Mouse (Mus musculus) liver, postnatal 0 days (tissue): ENCODE data around the gene Slc24a4. TPM values are rescaled to one million over a fixed set of nuclear protein-coding genes. Genes with fewer than 3 reads are reported as not detected.

Experiments used
- ATAC-seq: fragments of 200-750 bp; cut with Nextera tagmentation; 2 replicates; pipeline ENCODE4 v1.8.0; 2017; ENCODE audit warnings: mild to moderate bottlenecking, moderate library complexity
- DNase-seq: peaks from one replicate; pipeline ENCODE4 v3.0.0-alpha.2; 2016
- H3K27ac ChIP-seq: fragments of 300-500 bp; sonication (generic); 2 replicates; pipeline ENCODE4 v1.5.1; 2014; ENCODE audit warnings: antibody characterized with exemption, moderate library complexity, mild to moderate bottlenecking, low read depth
- H3K27me3 ChIP-seq: fragments of 300-500 bp; sonication (generic); 2 replicates; pipeline ENCODE4 v1.6.1; 2014; ENCODE audit warnings: low read length, control low read depth, mixed read lengths; ENCODE audit not compliant: insufficient read depth
- H3K36me3 ChIP-seq: fragments of 300-500 bp; sonication (generic); replicated peaks from 2 replicates; pipeline ENCODE4 v1.6.1; 2014; ENCODE audit warnings: mild to moderate bottlenecking, control low read depth, low read length, moderate library complexity, mixed read lengths; ENCODE audit not compliant: insufficient read depth
- H3K4me1 ChIP-seq: fragments of 300-500 bp; sonication (generic); 2 replicates; pipeline ENCODE4 v1.6.1; 2014; ENCODE audit warnings: antibody characterized with exemption, mild to moderate bottlenecking, control low read depth; ENCODE audit not compliant: insufficient read depth
- H3K4me2 ChIP-seq: fragments of 300-500 bp; sonication (generic); 2 replicates; pipeline ENCODE4 v1.6.1; 2014; ENCODE audit warnings: low read depth, mild to moderate bottlenecking, low read length, moderate library complexity, mixed read lengths
- H3K4me3 ChIP-seq: fragments of 300-500 bp; sonication (generic); 2 replicates; pipeline ENCODE4 v1.5.1; 2014; ENCODE audit warnings: low read depth, low read length
- H3K9ac ChIP-seq: fragments of 300-500 bp; sonication (generic); replicated peaks from 2 replicates; pipeline ENCODE4 v1.6.1; 2014; ENCODE audit warnings: mild to moderate bottlenecking, moderate library complexity
- H3K9me3 ChIP-seq: fragments of 300-500 bp; sonication (generic); 2 replicates; pipeline ENCODE4 v1.6.1; 2016; ENCODE audit warnings: mild to moderate bottlenecking, control low read depth, low read length, mixed read lengths
- CTCF ChIP-seq: sonication (generic); IDR thresholded peaks from 2 replicates; pipeline ENCODE4 v1.5.1; 2016; ENCODE audit warnings: antibody characterized with exemption, low read depth
- EP300 ChIP-seq: IDR thresholded peaks from 2 replicates; pipeline ENCODE4 v1.6.1; 2016; ENCODE audit warnings: antibody characterized with exemption, low read depth, mild to moderate bottlenecking
- WGBS: fragments of 180-500 bp; shearing (Covaris S2); extraction: QIAGEN DNeasy Blood & Tissue Kit; methylation state at CpG from one replicate; pipeline ENCODE4 v1.1.7; 2014; ENCODE audit not compliant: insufficient replicate concordance; 5-methylcytosine and 5-hydroxymethylcytosine counted together
- polyA plus RNA-seq: library from polyadenylated mRNA; unstranded; fragments of >200 nt; fragmentation: Nextera tagmentation; extraction: Ambion mirVana; gene quantifications from 2 replicates; pipeline ENCODE4 v1.2.1, GENCODE M21; 2015

Gene Slc24a4
- polyA plus RNA-seq, 1 experiment from 2014 or later: 0.08 TPM

DNA sequence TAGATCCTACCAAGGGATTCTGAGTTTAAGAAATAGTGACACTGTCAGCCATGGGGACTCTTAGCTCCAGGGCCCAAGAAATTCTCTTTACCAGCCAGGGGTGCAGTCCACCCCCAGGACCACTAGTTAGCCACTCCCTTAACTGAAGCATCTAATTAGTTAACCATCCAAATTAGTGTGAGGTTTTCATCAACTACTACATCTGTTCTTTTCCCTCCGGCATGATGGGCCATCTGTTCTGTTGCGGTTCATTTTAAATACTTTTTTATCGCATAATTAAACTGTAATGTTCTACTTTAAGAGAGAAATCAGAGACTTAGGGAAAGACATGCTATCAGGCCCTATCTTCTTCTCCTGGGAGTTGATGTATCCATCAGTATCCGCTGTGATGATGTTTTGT, 121.8 kb downstream of the Slc24a4 start:
- TF ChIP-seq EP300: no peak
- TF ChIP-seq CTCF: no peak
- DNase-seq (no peak), ATAC-seq (no peak)
- Histone ChIP-seq H3K27me3 (no peaks in the 10 kb centered on the region), H3K9ac (no peak overlapping the region), H3K27ac (no peak overlapping the region), H3K4me2 (no peak overlapping the region), H3K36me3 (no peaks in the 10 kb centered on the region), H3K4me3 (no peak overlapping the region), H3K4me1 (no peaks in the 10 kb centered on the region), H3K9me3 (no peaks in the 10 kb centered on the region)
- WGBS: 82% methylated on average over 4 of the region's 4 CpGs

GRCm38 (mm10) chr12:102251070-102251469, 122.5 kb downstream of the Slc24a4 start:
- TF ChIP-seq EP300 (no peak), CTCF (no peak)
- Histone ChIP-seq H3K4me3 (no peak overlapping the region), H3K27ac (no peak overlapping the region), H3K4me1 (no peaks in the 10 kb centered on the region), H3K36me3 (no peaks in the 10 kb centered on the region), H3K4me2 (no peak overlapping the region), H3K9me3 (no peaks in the 10 kb centered on the region), H3K9ac (no peak overlapping the region), H3K27me3 (no peaks in the 10 kb centered on the region)
- DNase-seq (no peak), ATAC-seq (no peak)
- 42% methylated on average over 3 of the region's 3 CpGs for WGBS

DNA sequence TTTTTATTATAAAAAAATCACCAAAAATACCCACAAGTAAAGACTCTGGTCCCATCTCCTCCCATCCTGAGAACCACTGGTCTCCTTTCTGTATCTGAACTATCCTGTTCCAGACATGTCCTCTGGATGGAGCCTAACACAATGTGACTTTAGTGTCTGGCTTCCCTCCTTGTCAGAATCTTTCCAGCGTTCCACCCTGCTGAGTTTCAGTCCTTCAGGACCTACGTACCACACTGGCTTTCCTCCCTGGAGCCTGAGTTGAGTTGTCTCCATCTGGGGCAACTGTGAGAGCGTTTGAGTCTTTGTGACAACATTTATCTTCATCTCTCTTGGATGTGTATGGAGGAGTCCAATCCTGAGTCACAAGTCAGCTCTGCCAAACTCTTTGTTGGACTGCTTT, 123.5 kb downstream of the Slc24a4 start:
- Histone ChIP-seq H3K4me2 (no peak overlapping the region), H3K4me1 (no peaks in the 10 kb centered on the region), H3K27me3 (no peaks in the 10 kb centered on the region), H3K36me3 (no peaks in the 10 kb centered on the region), H3K9ac (no peak overlapping the region), H3K9me3 (no peaks in the 10 kb centered on the region), H3K27ac (no peak overlapping the region), H3K4me3 (no peak overlapping the region)
- ATAC-seq (no peak), DNase-seq (no peak)
- TF ChIP-seq CTCF (0 out of 2 replicates have a peak, but pooled peaks have one; percentile 16), EP300 (no peak)
- 64% methylated on average over 3 of the region's 3 CpGs for WGBS

DNA sequence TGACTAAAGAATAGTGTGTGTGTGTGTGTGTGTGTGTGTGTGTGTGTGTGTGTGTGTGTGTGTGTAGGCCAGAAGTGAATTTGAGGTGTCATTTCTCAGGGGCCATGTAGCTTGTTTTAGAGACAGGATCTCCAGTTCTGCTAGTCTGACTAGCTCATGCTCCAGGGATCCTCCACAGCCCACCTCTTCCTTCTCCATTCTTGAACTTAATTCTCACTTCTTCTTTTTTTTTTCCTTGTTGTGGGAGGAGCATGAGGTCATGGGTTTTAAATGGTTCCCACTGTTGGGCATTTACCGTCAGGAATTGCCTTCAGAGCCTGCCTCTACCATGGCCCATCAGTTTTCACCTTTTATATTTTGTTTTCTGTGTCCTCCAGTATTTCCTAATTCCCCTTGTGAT, 124.0 kb downstream of the Slc24a4 start:
- no peak overlapping the region for H3K4me2 ChIP-seq
- WGBS: 62% methylated on average over 1 of the region's 1 CpGs
- H3K36me3 ChIP-seq: no peaks in the 10 kb centered on the region
- no peaks in the 10 kb centered on the region for H3K4me1 ChIP-seq
- no peak for ATAC-seq
- DNase-seq: no peak
- H3K9ac ChIP-seq: no peak overlapping the region
- H3K4me3 ChIP-seq: no peak overlapping the region
- H3K27me3 ChIP-seq: no peaks in the 10 kb centered on the region
- TF ChIP-seq CTCF: no peak
- no peak for TF ChIP-seq EP300
- no peaks in the 10 kb centered on the region for H3K9me3 ChIP-seq
- no peak overlapping the region for H3K27ac ChIP-seq

- no peak overlapping the region for H3K27ac ChIP-seq
- H3K4me3 ChIP-seq: no peak overlapping the region
- TF ChIP-seq CTCF (peak; percentile 41), EP300 (no peak)
- no peaks in the 10 kb centered on the region for H3K36me3 ChIP-seq
- H3K9me3 ChIP-seq: no peaks in the 10 kb centered on the region
- ATAC-seq (no peak), DNase-seq (no peak)
- no peak overlapping the region for H3K9ac ChIP-seq
- no peak overlapping the region for H3K4me2 ChIP-seq
- no peaks in the 10 kb centered on the region for H3K4me1 ChIP-seq
- no peaks in the 10 kb centered on the region for H3K27me3 ChIP-seq
These were observed 126.5 kb downstream of the Slc24a4 start for GRCm38 (mm10) chr12:102255012-102255411.

GRCm38 (mm10) chr12:102258522-102259112, 130.1 kb downstream of the Slc24a4 start:
- no peak for DNase-seq
- Histone ChIP-seq H3K4me1 (peaks cover 11% of the 10 kb centered on the region), H3K4me2 (no peak overlapping the region), H3K27me3 (no peaks in the 10 kb centered on the region), H3K9ac (no peak overlapping the region), H3K4me3 (no peak overlapping the region), H3K36me3 (no peaks in the 10 kb centered on the region), H3K27ac (no peak overlapping the region), H3K9me3 (no peaks in the 10 kb centered on the region)
- 0 out of 2 replicates have a peak, but pooled peaks have one; percentile 23 for ATAC-seq
- TF ChIP-seq EP300 (peak; percentile 30; the same call in 1 of the 2 replicates), CTCF (no peak)
- WGBS: 60% methylated on average over 3 of the region's 3 CpGs
